Mouse (Mus musculus) hindbrain, embryonic 16.5 days (tissue): ENCODE measurements around the gene Carm1. TPM values are rescaled to one million over a fixed set of nuclear protein-coding genes. Genes with fewer than 3 reads are reported as not detected.

Experiments used
- ATAC-seq: fragments of 200-750 bp; cut with Nextera tagmentation; 2 replicates; pipeline ENCODE4 v1.8.0; 2017; ENCODE audit warnings: moderate TSS enrichment, moderate library complexity
- H3K27ac ChIP-seq: fragments of 300-500 bp; sonication (generic); 2 replicates; pipeline ENCODE4 v1.5.1; 2014; ENCODE audit warnings: low read depth, mild to moderate bottlenecking, control low read depth, low read length, moderate library complexity
- H3K27me3 ChIP-seq: fragments of 300-500 bp; sonication (generic); replicated peaks from 2 replicates; pipeline ENCODE4 v1.6.1; 2014; ENCODE audit warnings: low read length; ENCODE audit not compliant: control insufficient read depth, insufficient read depth
- H3K36me3 ChIP-seq: fragments of 300-500 bp; sonication (generic); 2 replicates; pipeline ENCODE4 v1.6.1; 2014; ENCODE audit warnings: mild to moderate bottlenecking, low read length, moderate library complexity, mixed read lengths; ENCODE audit not compliant: control insufficient read depth, insufficient read depth
- H3K4me1 ChIP-seq: fragments of 300-500 bp; sonication (generic); 2 replicates; pipeline ENCODE4 v1.6.1; 2014; ENCODE audit warnings: low read depth, low read length; ENCODE audit not compliant: control insufficient read depth, insufficient read depth
- H3K4me2 ChIP-seq: fragments of 300-500 bp; sonication (generic); 2 replicates; pipeline ENCODE4 v1.6.1; 2014; ENCODE audit warnings: mild to moderate bottlenecking, low read length, control low read depth, moderate library complexity
- H3K4me3 ChIP-seq: fragments of 300-500 bp; sonication (generic); 2 replicates; pipeline ENCODE4 v1.5.1; 2014; ENCODE audit warnings: mild to moderate bottlenecking, low read length, control low read depth, moderate library complexity
- H3K9ac ChIP-seq: fragments of 300-500 bp; sonication (generic); 2 replicates; pipeline ENCODE4 v1.6.1; 2014; ENCODE audit warnings: low read depth, mild to moderate bottlenecking, control low read depth, low read length, moderate library complexity
- H3K9me3 ChIP-seq: fragments of 300-500 bp; sonication (generic); 2 replicates; pipeline ENCODE4 v1.6.1; 2014; ENCODE audit warnings: mild to moderate bottlenecking, low read length, moderate library complexity; ENCODE audit not compliant: control insufficient read depth
- WGBS: fragments of 180-500 bp; shearing (Covaris S2); extraction: QIAGEN DNeasy Blood & Tissue Kit; methylation state at CpG from one replicate; pipeline ENCODE4 v1.1.7; 2014; 5-methylcytosine and 5-hydroxymethylcytosine counted together
- polyA plus RNA-seq: library from polyadenylated mRNA; unstranded; fragments of >200 nt; fragmentation: Nextera tagmentation; extraction: Ambion mirVana; gene quantifications from 2 replicates; pipeline ENCODE4 v1.2.1, GENCODE M21; 2015

Carm1 gene
- polyA plus RNA-seq, 1 experiment from 2014 or later: 15.8 TPM

DNA sequence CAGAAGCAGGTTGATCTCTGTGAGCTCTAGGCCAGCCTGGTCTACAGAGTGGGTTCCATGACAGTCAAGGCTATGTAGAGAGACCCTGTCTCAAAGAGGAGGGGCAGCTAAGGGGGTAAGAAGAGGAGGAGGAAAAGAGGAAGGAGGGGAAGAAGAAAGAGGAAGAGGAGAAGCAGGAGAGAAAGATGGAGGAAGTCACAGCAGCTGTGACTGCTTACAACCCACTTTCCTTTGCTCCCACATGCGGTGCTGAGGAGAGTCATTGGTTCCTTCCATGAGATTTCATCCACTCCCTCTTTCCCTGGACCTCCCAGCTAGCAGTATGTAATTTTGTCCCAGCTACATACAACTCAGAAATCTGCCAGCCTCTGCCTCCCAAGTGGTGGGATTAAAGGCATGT is 60.0 kb downstream of the Carm1 start:
- no peaks in the 10 kb centered on the region for H3K9me3 ChIP-seq
- no peaks in the 10 kb centered on the region for H3K36me3 ChIP-seq
- H3K4me1 ChIP-seq: no peaks in the 10 kb centered on the region
- no peaks in the 10 kb centered on the region for H3K27me3 ChIP-seq
- no peak overlapping the region for H3K9ac ChIP-seq
- H3K4me2 ChIP-seq: no peak overlapping the region
- H3K27ac ChIP-seq: no peak overlapping the region
- no peak overlapping the region for H3K4me3 ChIP-seq
- no peak for ATAC-seq
- 67% methylated on average over 1 of the region's 1 CpGs for WGBS

DNA sequence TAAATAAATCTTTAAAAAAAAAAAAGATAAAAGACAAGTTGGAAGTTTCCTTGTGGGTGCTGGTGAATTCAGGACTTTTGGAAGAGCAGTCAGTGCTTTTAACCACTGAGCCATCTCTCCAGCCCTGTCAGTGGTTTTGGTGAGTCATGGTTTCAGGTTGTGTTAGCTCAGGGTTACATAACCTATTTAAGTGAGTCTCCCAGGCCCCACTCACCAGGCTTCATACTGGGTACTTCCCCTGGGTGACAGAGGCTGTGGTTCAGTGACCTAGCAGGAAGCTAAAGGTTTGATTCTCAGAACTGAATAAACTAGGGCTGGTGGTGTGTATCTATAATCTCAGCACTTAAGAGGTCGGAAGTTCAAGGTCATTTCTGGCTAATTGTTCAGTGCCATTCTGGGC is 63.2 kb downstream of the Carm1 start:
- ATAC-seq: no peak
- Histone ChIP-seq H3K4me1 (no peaks in the 10 kb centered on the region), H3K36me3 (no peaks in the 10 kb centered on the region), H3K4me3 (no peak overlapping the region), H3K27ac (no peak overlapping the region), H3K27me3 (no peaks in the 10 kb centered on the region), H3K9me3 (no peaks in the 10 kb centered on the region), H3K4me2 (no peak overlapping the region), H3K9ac (no peak overlapping the region)
- 90% methylated on average over 1 of the region's 1 CpGs for WGBS

GRCm38 (mm10) chr9:21614864-21615616 is 68.3 kb downstream of the Carm1 start:
- Histone ChIP-seq H3K36me3 (no peaks in the 10 kb centered on the region), H3K4me2 (peak overlapping the region; percentile 80), H3K27me3 (no peaks in the 10 kb centered on the region), H3K27ac (peak overlapping the region; percentile 96), H3K4me1 (peaks cover 13% of the 10 kb centered on the region), H3K9me3 (no peaks in the 10 kb centered on the region), H3K4me3 (peak overlapping the region; percentile 72), H3K9ac (peak overlapping the region; percentile 84)
- 76% methylated on average over 15 of the region's 15 CpGs for WGBS
- ATAC-seq: no peak

GRCm38 (mm10) chr9:21615617-21616231 is 69.0 kb downstream of the Carm1 start, which contains the start of gene Smarca4:
Gene Smarca4 (plus strand): TSS chr9:21616169.
- Histone ChIP-seq H3K4me3 (peak within 1 kb of the TSS; percentile 72), H3K9ac (peak within 1 kb of the TSS; percentile 89), H3K4me2 (peak within 1 kb of the TSS; percentile 80), H3K4me1 (peaks cover 13% of the 10 kb centered on the region), H3K9me3 (no peaks in the 10 kb centered on the region), H3K27ac (peak within 1 kb of the TSS; percentile 98), H3K36me3 (no peaks in the 10 kb centered on the region), H3K27me3 (no peaks in the 10 kb centered on the region)
- ATAC-seq: peak; percentile 96
- under 1% methylated on average over 44 of the region's 45 CpGs for whole genome bisulfite sequencing

- Histone ChIP-seq H3K4me1 (peaks cover 13% of the 10 kb centered on the region), H3K9me3 (no peaks in the 10 kb centered on the region), H3K36me3 (no peaks in the 10 kb centered on the region), H3K4me2 (peak overlapping the region; percentile 80), H3K4me3 (peak overlapping the region; percentile 72), H3K9ac (peak overlapping the region; percentile 89), H3K27me3 (no peaks in the 10 kb centered on the region), H3K27ac (peak overlapping the region; percentile 98)
- under 1% methylated on average over 54 of the region's 57 CpGs for WGBS
- ATAC-seq: peak; percentile 84
These were observed 69.6 kb downstream of the Carm1 start for GRCm38 (mm10) chr9:21616232-21616781.

- Histone ChIP-seq H3K4me1 (peaks cover 13% of the 10 kb centered on the region), H3K4me3 (peak overlapping the region; percentile 72), H3K27me3 (no peaks in the 10 kb centered on the region), H3K36me3 (no peaks in the 10 kb centered on the region), H3K9ac (peak overlapping the region; percentile 89), H3K4me2 (peak overlapping the region; percentile 80), H3K9me3 (no peaks in the 10 kb centered on the region), H3K27ac (peak overlapping the region; percentile 98)
- ATAC-seq: no peak
- WGBS: 2% methylated on average over 10 of the region's 10 CpGs
These were observed 70.4 kb downstream of the Carm1 start for GRCm38 (mm10) chr9:21617066-21617465.

DNA sequence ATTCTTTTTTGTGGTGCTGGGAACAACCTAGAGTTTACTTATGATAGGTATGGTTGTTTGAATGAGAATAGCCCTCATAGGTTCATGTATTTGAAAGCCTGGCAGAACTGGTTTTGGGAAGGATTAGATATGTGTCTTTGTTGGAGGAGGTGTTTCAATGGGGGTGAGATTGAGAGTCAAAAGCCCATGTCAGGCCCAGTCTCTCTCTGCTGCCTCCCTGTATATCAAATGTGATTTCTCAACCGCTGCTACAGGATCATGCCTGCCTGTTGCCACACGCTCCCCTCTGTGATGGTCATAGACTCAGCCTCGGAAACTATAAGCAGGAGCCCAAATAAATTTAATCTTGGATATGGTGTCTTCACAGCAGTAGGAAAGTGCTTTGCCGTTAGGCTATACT is 73.5 kb downstream of the Carm1 start:
- Histone ChIP-seq H3K27ac (no peak overlapping the region), H3K9me3 (no peaks in the 10 kb centered on the region), H3K27me3 (no peaks in the 10 kb centered on the region), H3K4me1 (peaks cover 13% of the 10 kb centered on the region), H3K36me3 (no peaks in the 10 kb centered on the region), H3K4me3 (no peak overlapping the region), H3K4me2 (no peak overlapping the region), H3K9ac (no peak overlapping the region)
- no peak for ATAC-seq
- 84% methylated on average over 4 of the region's 4 CpGs for WGBS

DNA sequence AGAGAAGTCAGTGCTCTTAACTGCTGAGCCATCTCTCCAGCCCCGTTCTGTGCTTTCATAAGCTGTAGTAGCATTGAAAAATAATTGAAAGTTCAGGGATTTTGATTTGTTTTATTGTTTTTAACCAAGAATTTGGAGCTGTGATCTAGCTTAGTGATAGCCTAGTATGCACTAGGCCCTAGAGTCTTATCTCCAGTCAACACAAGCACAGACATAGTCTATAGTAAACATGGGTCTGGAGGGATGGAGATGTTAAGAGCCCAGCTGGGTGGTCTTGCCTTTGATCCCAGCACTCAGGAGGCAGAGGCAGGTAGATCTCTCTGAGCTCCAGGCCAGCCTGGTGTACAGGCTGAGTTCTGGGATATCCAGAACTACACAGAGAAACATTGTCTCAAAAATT is 76.0 kb downstream of the Carm1 start:
- H3K4me1 ChIP-seq: peaks cover 13% of the 10 kb centered on the region
- no peak for ATAC-seq
- 100% methylated on average over 1 of the region's 1 CpGs for WGBS

More for the DNA sequence above, 76.0 kb downstream of the Carm1 start:
- no peaks in the 10 kb centered on the region for H3K36me3 ChIP-seq
- no peak overlapping the region for H3K9ac ChIP-seq
- H3K4me2 ChIP-seq: no peak overlapping the region
- no peaks in the 10 kb centered on the region for H3K27me3 ChIP-seq
- H3K4me3 ChIP-seq: no peak overlapping the region
- H3K9me3 ChIP-seq: no peaks in the 10 kb centered on the region
- H3K27ac ChIP-seq: no peak overlapping the region
